Mouse (Mus musculus) forebrain, postnatal 0 days (tissue): ENCODE data around the gene Arsa. TPM values are rescaled to one million over a fixed set of nuclear protein-coding genes. Genes with fewer than 3 reads are reported as not detected.

Experiments
- ATAC-seq: fragments of 200-750 bp; cut with Nextera tagmentation; 2 replicates; pipeline ENCODE4 v1.8.0; 2017; ENCODE audit warnings: mild to moderate bottlenecking, moderate library complexity
- DNase-seq: peaks from one replicate; pipeline ENCODE4 v3.0.0-alpha.2; 2015
- H3K27ac ChIP-seq: fragments of 300-500 bp; sonication (generic); 2 replicates; pipeline ENCODE4 v1.5.1; 2014; ENCODE audit warnings: low read depth, mild to moderate bottlenecking, antibody characterized with exemption, low read length, moderate library complexity, mixed read lengths
- H3K27me3 ChIP-seq: fragments of 300-500 bp; sonication (generic); 2 replicates; pipeline ENCODE4 v1.6.1; 2014; ENCODE audit warnings: mild to moderate bottlenecking, low read length, mixed read lengths; ENCODE audit not compliant: insufficient read depth
- H3K36me3 ChIP-seq: fragments of 300-500 bp; sonication (generic); 2 replicates; pipeline ENCODE4 v1.6.1; 2014; ENCODE audit warnings: mild to moderate bottlenecking, moderate library complexity; ENCODE audit not compliant: insufficient read depth
- H3K4me1 ChIP-seq: fragments of 300-500 bp; sonication (generic); 2 replicates; pipeline ENCODE4 v1.6.1; 2014; ENCODE audit warnings: antibody characterized with exemption; ENCODE audit not compliant: insufficient read depth
- H3K4me2 ChIP-seq: fragments of 300-500 bp; sonication (generic); 2 replicates; pipeline ENCODE4 v1.6.1; 2014; ENCODE audit warnings: low read depth, mild to moderate bottlenecking, moderate library complexity
- H3K4me3 ChIP-seq: fragments of 300-500 bp; sonication (generic); 2 replicates; pipeline ENCODE4 v1.5.1; 2014; ENCODE audit warnings: low read depth, low read length, mixed read lengths
- H3K9ac ChIP-seq: fragments of 300-500 bp; sonication (generic); 2 replicates; pipeline ENCODE4 v1.6.1; 2014; ENCODE audit warnings: mild to moderate bottlenecking
- H3K9me3 ChIP-seq: fragments of 300-500 bp; sonication (generic); 2 replicates; pipeline ENCODE4 v1.6.1; 2016; ENCODE audit warnings: low read length
- CTCF ChIP-seq: sonication (generic); IDR thresholded peaks from 2 replicates; pipeline ENCODE4 v1.5.1; 2016; ENCODE audit warnings: antibody characterized with exemption, control low read depth, low read depth
- WGBS: fragments of 180-500 bp; shearing (Covaris S2); extraction: QIAGEN DNeasy Blood & Tissue Kit; methylation state at CpG from one replicate; pipeline ENCODE4 v1.1.7; 2014; 5-methylcytosine and 5-hydroxymethylcytosine counted together
- polyA plus RNA-seq: library from polyadenylated mRNA; unstranded; fragments of >200 nt; fragmentation: Nextera tagmentation; extraction: Ambion mirVana; gene quantifications from 2 replicates; pipeline ENCODE4 v1.2.1, GENCODE M21; 2015
- total RNA-seq: library from RNA; depleted of rRNA; stranded (reverse); fragments of >200 nt; gene quantifications from 2 replicates; pipeline ENCODE4 v1.2.3, GENCODE M21; 2014

Arsa gene
- total and polyA plus RNA-seq, 2 experiments from 2014 or later = 29.0 to 32.4 TPM

DNA sequence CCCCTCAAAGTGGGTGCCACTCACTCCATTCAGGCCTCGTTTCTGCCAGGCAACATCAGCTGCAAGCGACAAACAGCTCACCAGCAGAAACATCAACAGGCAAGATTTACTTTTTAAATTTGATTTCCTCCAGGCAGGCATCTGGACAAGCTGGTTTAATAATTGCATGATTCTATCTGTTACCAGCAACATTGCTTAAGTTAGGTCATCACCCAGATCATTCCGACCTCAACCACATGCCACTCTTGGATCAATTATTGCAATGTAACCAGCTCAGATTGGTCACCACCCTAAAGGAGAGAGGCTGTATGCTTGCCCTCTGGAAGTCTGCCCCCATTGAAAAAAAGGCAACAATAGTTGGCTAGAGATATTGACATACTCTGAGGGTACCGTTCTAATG, 5.7 kb downstream of the Arsa start:
- H3K4me1 ChIP-seq = peaks cover 6% of the 10 kb centered on the region; the same call in 1 of the 2 replicates
- H3K27ac ChIP-seq = no peak overlapping the region
- H3K36me3 ChIP-seq = peaks cover 6% of the 10 kb centered on the region; the same call in 1 of the 2 replicates
- ATAC-seq (no peak), DNase-seq (no peak)
- WGBS = 82% methylated on average over 4 of the region's 4 CpGs
- no peaks in the 10 kb centered on the region for H3K27me3 ChIP-seq
- TF ChIP-seq CTCF = no peak
- no peak overlapping the region for H3K9ac ChIP-seq
- no peak overlapping the region for H3K4me3 ChIP-seq
- H3K9me3 ChIP-seq = no peaks in the 10 kb centered on the region
- no peak overlapping the region for H3K4me2 ChIP-seq

DNA sequence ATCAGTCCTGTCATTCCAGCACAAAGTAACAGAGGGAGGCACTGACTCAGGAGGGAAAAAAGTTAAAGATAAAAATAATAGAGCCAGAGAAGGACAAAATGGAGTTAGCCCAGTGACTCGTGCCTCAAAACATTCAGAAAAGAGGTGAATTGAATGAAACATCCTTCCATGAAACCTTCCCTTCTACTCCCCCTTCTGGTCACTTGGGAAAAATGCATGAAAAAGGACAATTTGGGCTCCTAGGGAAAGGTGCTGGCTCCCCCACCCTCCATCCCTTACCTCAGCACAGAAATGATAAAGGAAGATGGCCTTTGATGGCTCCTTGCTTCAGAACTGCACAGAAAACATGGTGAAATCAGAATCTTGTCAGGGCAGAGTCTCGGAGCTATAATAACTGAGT, 8.6 kb downstream of the Arsa start:
- DNase-seq = peak; percentile 59
- peak; percentile 75 for TF ChIP-seq CTCF
- no peaks in the 10 kb centered on the region for H3K27me3 ChIP-seq
- no peaks in the 10 kb centered on the region for H3K9me3 ChIP-seq
- peaks cover 8% of the 10 kb centered on the region; the same call in 1 of the 2 replicates for H3K36me3 ChIP-seq
- no peak overlapping the region for H3K9ac ChIP-seq
- H3K4me3 ChIP-seq = no peak overlapping the region
- H3K27ac ChIP-seq = no peak overlapping the region
- WGBS = 28% methylated on average over 2 of the region's 2 CpGs
- H3K4me2 ChIP-seq = no peak overlapping the region
- no peaks in the 10 kb centered on the region for H3K4me1 ChIP-seq
- ATAC-seq = peak; percentile 38; the same call in 1 of the 2 replicates

GRCm38 (mm10) chr15:89465052-89465451, 12.2 kb downstream of the Arsa start:
- Histone ChIP-seq H3K9ac (no peak overlapping the region), H3K36me3 (peaks cover 29% of the 10 kb centered on the region), H3K4me1 (no peaks in the 10 kb centered on the region), H3K27me3 (no peaks in the 10 kb centered on the region), H3K4me3 (no peak overlapping the region), H3K9me3 (no peaks in the 10 kb centered on the region), H3K27ac (no peak overlapping the region), H3K4me2 (no peak overlapping the region)
- WGBS = 0% methylated on average over 1 of the region's 1 CpGs
- DNase-seq = peak; percentile 26
- no peak for TF ChIP-seq CTCF
- ATAC-seq = peak; percentile 71

GRCm38 (mm10) chr15:89463334-89464235, 13.6 kb downstream of the Arsa start:
- peaks cover 41% of the 10 kb centered on the region for H3K36me3 ChIP-seq
- WGBS = 70% methylated on average over 5 of the region's 5 CpGs
- no peaks in the 10 kb centered on the region for H3K27me3 ChIP-seq
- DNase-seq (no peak), ATAC-seq (0 out of 2 replicates have a peak, but pooled peaks have one; percentile 29)
- H3K4me2 ChIP-seq = no peak overlapping the region
- TF ChIP-seq CTCF = no peak
- no peak overlapping the region for H3K27ac ChIP-seq
- H3K9ac ChIP-seq = no peak overlapping the region
- no peak overlapping the region for H3K4me3 ChIP-seq
- H3K9me3 ChIP-seq = no peaks in the 10 kb centered on the region
- no peaks in the 10 kb centered on the region for H3K4me1 ChIP-seq

DNA sequence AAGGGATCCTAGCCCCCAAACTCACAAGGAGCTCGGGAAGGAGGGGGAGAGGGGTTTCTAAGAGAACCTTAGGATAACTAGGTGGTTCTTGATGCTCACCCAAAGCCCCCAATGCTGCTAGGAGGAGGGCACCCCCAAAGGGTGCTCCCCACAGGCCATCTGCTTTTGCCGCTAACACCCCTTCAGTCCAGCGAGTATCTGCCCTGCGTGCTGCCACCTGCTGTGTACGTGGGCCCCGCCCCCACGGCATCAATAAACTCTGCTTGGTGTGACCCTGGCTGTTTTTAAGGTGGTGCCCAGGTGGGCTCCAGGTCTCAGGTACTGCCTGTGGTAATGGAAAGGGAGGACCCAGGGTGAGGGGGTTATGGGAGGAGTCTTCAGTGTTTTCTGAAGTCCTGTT, 15.0 kb downstream of the Arsa start:
- Histone ChIP-seq H3K4me1 (no peaks in the 10 kb centered on the region), H3K4me3 (no peak overlapping the region), H3K36me3 (peaks cover 55% of the 10 kb centered on the region), H3K9ac (no peak overlapping the region), H3K27ac (no peak overlapping the region), H3K9me3 (no peaks in the 10 kb centered on the region), H3K27me3 (no peaks in the 10 kb centered on the region), H3K4me2 (no peak overlapping the region)
- DNase-seq = no peak
- WGBS = 89% methylated on average over 7 of the region's 7 CpGs
- ATAC-seq = no peak
- TF ChIP-seq CTCF = no peak

DNA sequence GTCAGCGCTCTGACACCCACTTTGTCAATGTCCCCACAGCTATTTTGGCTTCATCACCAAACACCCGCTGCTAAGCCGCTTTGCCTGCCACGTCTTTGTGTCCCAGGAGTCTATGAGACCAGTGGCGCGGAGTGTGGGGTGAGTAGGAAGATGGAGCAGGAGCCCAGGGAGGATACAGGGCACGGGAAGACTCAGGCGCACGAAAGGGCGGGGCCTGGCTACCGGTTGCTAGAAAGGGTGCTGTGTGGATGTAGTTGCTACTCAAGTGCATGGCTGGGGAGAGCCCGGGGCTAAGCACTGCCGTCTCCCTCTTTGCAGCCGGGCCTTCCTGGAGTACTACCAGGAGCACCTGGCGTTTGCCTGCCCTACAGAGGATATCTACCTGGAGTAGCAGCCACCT, 15.9 kb downstream of the Arsa start:
- H3K4me2 ChIP-seq = no peak overlapping the region
- H3K9ac ChIP-seq = no peak overlapping the region
- no peak for DNase-seq
- peaks cover 64% of the 10 kb centered on the region for H3K36me3 ChIP-seq
- WGBS = 87% methylated on average over 15 of the region's 15 CpGs
- TF ChIP-seq CTCF = no peak
- no peak overlapping the region for H3K27ac ChIP-seq
- no peaks in the 10 kb centered on the region for H3K27me3 ChIP-seq
- H3K4me1 ChIP-seq = no peaks in the 10 kb centered on the region
- no peaks in the 10 kb centered on the region for H3K9me3 ChIP-seq
- ATAC-seq = no peak
- no peak overlapping the region for H3K4me3 ChIP-seq

DNA sequence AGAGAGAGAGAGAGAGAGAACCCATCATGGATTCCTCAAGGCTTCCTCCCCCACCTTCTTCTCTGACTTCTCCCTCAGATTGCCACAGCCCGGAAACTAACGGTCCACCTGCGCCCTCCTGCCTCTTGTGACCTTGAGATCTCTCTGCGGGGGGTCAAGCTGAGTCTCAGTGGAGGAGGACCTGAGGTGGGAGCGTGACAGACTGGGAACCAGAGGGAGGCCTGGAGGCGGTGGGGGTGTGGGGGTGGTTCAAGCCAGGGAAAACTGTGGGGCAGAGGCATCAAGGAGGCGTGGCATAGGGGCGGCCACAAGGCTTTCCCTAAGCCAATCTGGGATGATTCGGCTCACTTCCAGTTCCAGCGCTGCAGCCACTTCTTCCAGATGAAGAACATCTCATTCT, 16.9 kb downstream of the Arsa start:
- no peaks in the 10 kb centered on the region for H3K9me3 ChIP-seq
- peaks cover 3% of the 10 kb centered on the region; the same call in 1 of the 2 replicates for H3K4me1 ChIP-seq
- ATAC-seq (no peak), DNase-seq (no peak)
- peaks cover 64% of the 10 kb centered on the region for H3K36me3 ChIP-seq
- H3K9ac ChIP-seq = no peak overlapping the region
- H3K4me2 ChIP-seq = no peak overlapping the region
- 88% methylated on average over 10 of the region's 10 CpGs for WGBS
- no peak for TF ChIP-seq CTCF
- no peaks in the 10 kb centered on the region for H3K27me3 ChIP-seq
- no peak overlapping the region for H3K4me3 ChIP-seq
- no peak overlapping the region for H3K27ac ChIP-seq
